Mouse (Mus musculus) hindbrain, embryonic 15.5 days (tissue): ENCODE measurements around the gene Pou2f3. TPM values are rescaled to one million over a fixed set of nuclear protein-coding genes. Genes with fewer than 3 reads are reported as not detected.

Experiments used
- ATAC-seq: fragments of 200-750 bp; cut with Nextera tagmentation; 2 replicates; pipeline ENCODE4 v1.8.0; 2017; ENCODE audit warnings: low read depth, moderate number of reproducible peaks, moderate TSS enrichment; ENCODE audit not compliant: low FRiP score
- H3K27ac ChIP-seq: fragments of 300-500 bp; sonication (generic); replicated peaks from 2 replicates; pipeline ENCODE4 v1.5.1; 2015; ENCODE audit warnings: mild to moderate bottlenecking, inconsistent platforms
- H3K27me3 ChIP-seq: fragments of 300-500 bp; sonication (generic); 2 replicates; pipeline ENCODE4 v1.6.1; 2015; ENCODE audit warnings: control low read depth, inconsistent platforms
- H3K36me3 ChIP-seq: fragments of 300-500 bp; sonication (generic); 2 replicates; pipeline ENCODE4 v1.6.1; 2015; ENCODE audit warnings: control low read depth, inconsistent platforms
- H3K4me1 ChIP-seq: fragments of 300-500 bp; sonication (generic); replicated peaks from 2 replicates; pipeline ENCODE4 v1.6.1; 2015; ENCODE audit warnings: control low read depth, inconsistent platforms
- H3K4me2 ChIP-seq: fragments of 300-500 bp; sonication (generic); 2 replicates; pipeline ENCODE4 v1.6.1; 2015; ENCODE audit warnings: moderate library complexity, mild to moderate bottlenecking, inconsistent platforms
- H3K4me3 ChIP-seq: fragments of 300-500 bp; sonication (generic); 2 replicates; pipeline ENCODE4 v1.5.1; 2015; ENCODE audit warnings: mild to moderate bottlenecking, inconsistent platforms
- H3K9ac ChIP-seq: fragments of 300-500 bp; sonication (generic); 2 replicates; pipeline ENCODE4 v1.6.1; 2015; ENCODE audit warnings: inconsistent platforms
- H3K9me3 ChIP-seq: fragments of 300-500 bp; sonication (generic); 2 replicates; pipeline ENCODE4 v1.6.1; 2016; ENCODE audit warnings: control low read depth, inconsistent platforms
- WGBS: fragments of 180-500 bp; shearing (Covaris S2); methylation state at CpG from one replicate; pipeline ENCODE4 v1.1.7; 2015; 5-methylcytosine and 5-hydroxymethylcytosine counted together
- polyA plus RNA-seq: library from polyadenylated mRNA; unstranded; fragments of >200 nt; fragmentation: Nextera tagmentation; extraction: Ambion mirVana; gene quantifications from 2 replicates; pipeline ENCODE4 v1.2.1, GENCODE M21; 2015

Pou2f3 gene
- polyA plus RNA-seq, 1 experiment from 2014 or later: 0.05 TPM

- H3K36me3 ChIP-seq: no peaks in the 10 kb centered on the region
- no peak overlapping the region for H3K27ac ChIP-seq
- H3K9ac ChIP-seq: no peak overlapping the region
- 90% methylated on average over 7 of the region's 7 CpGs for whole genome bisulfite sequencing
- H3K27me3 ChIP-seq: no peaks in the 10 kb centered on the region
- no peak for ATAC-seq
- no peak overlapping the region for H3K4me3 ChIP-seq
- no peaks in the 10 kb centered on the region; the same call in 1 of the 2 replicates for H3K4me1 ChIP-seq
- no peaks in the 10 kb centered on the region for H3K9me3 ChIP-seq
- no peak overlapping the region for H3K4me2 ChIP-seq
Observed at GRCm38 (mm10) chr9:43229962-43230361, 19.8 kb upstream of the Pou2f3 start.

- Histone ChIP-seq H3K36me3 (no peaks in the 10 kb centered on the region), H3K27ac (no peak overlapping the region), H3K4me3 (no peak overlapping the region), H3K9me3 (no peaks in the 10 kb centered on the region), H3K4me1 (no peaks in the 10 kb centered on the region; the same call in 1 of the 2 replicates), H3K4me2 (no peak overlapping the region), H3K27me3 (no peaks in the 10 kb centered on the region), H3K9ac (no peak overlapping the region)
- 91% methylated on average over 10 of the region's 10 CpGs for WGBS
- no peak for ATAC-seq
Observed at GRCm38 (mm10) chr9:43229398-43229895, 19.3 kb upstream of the Pou2f3 start.

GRCm38 (mm10) chr9:43228745-43229144 lies 18.6 kb upstream of the Pou2f3 start:
- Histone ChIP-seq H3K36me3 (no peaks in the 10 kb centered on the region), H3K4me2 (no peak overlapping the region), H3K4me1 (no peaks in the 10 kb centered on the region; the same call in 1 of the 2 replicates), H3K9me3 (no peaks in the 10 kb centered on the region), H3K4me3 (no peak overlapping the region), H3K9ac (no peak overlapping the region), H3K27me3 (no peaks in the 10 kb centered on the region), H3K27ac (no peak overlapping the region)
- WGBS: 89% methylated on average over 2 of the region's 2 CpGs
- no peak for ATAC-seq

- no peak for ATAC-seq
- Histone ChIP-seq H3K4me2 (no peak overlapping the region), H3K4me3 (no peak overlapping the region), H3K9ac (no peak overlapping the region), H3K36me3 (no peaks in the 10 kb centered on the region), H3K27me3 (no peaks in the 10 kb centered on the region), H3K9me3 (no peaks in the 10 kb centered on the region), H3K27ac (no peak overlapping the region), H3K4me1 (no peaks in the 10 kb centered on the region; the same call in 1 of the 2 replicates)
- 86% methylated on average over 8 of the region's 8 CpGs for WGBS
Observed at GRCm38 (mm10) chr9:43227626-43228025, 17.5 kb upstream of the Pou2f3 start.

GRCm38 (mm10) chr9:43226573-43227160 lies 16.5 kb upstream of the Pou2f3 start:
- Histone ChIP-seq H3K9me3 (no peaks in the 10 kb centered on the region), H3K4me1 (no peaks in the 10 kb centered on the region), H3K9ac (no peak overlapping the region), H3K4me3 (no peak overlapping the region), H3K27ac (no peak overlapping the region), H3K4me2 (no peak overlapping the region), H3K36me3 (no peaks in the 10 kb centered on the region), H3K27me3 (no peaks in the 10 kb centered on the region)
- ATAC-seq: no peak
- WGBS: 80% methylated on average over 9 of the region's 9 CpGs

- no peak overlapping the region for H3K9ac ChIP-seq
- WGBS: 43% methylated on average over 2 of the region's 2 CpGs
- no peak overlapping the region for H3K4me2 ChIP-seq
- peaks cover 3% of the 10 kb centered on the region; the same call in 1 of the 2 replicates for H3K27me3 ChIP-seq
- ATAC-seq: no peak
- no peaks in the 10 kb centered on the region for H3K9me3 ChIP-seq
- no peak overlapping the region for H3K27ac ChIP-seq
- H3K36me3 ChIP-seq: no peaks in the 10 kb centered on the region
- H3K4me1 ChIP-seq: no peaks in the 10 kb centered on the region
- H3K4me3 ChIP-seq: no peak overlapping the region
Observed at GRCm38 (mm10) chr9:43225481-43225880, 15.3 kb upstream of the Pou2f3 start.

GRCm38 (mm10) chr9:43224771-43225355 lies 14.7 kb upstream of the Pou2f3 start:
- no peak overlapping the region for H3K4me2 ChIP-seq
- no peak overlapping the region for H3K27ac ChIP-seq
- 60% methylated on average over 11 of the region's 11 CpGs for WGBS
- H3K4me3 ChIP-seq: no peak overlapping the region
- H3K9me3 ChIP-seq: no peaks in the 10 kb centered on the region
- H3K9ac ChIP-seq: no peak overlapping the region
- H3K4me1 ChIP-seq: no peaks in the 10 kb centered on the region
- no peaks in the 10 kb centered on the region for H3K36me3 ChIP-seq
- peaks cover 3% of the 10 kb centered on the region; the same call in 1 of the 2 replicates for H3K27me3 ChIP-seq
- ATAC-seq: no peak

GRCm38 (mm10) chr9:43222429-43222715 lies 12.2 kb upstream of the Pou2f3 start:
- H3K9ac ChIP-seq: no peak overlapping the region
- no peak overlapping the region for H3K4me3 ChIP-seq
- H3K4me1 ChIP-seq: no peaks in the 10 kb centered on the region
- no peak for ATAC-seq
- H3K27me3 ChIP-seq: peaks cover 3% of the 10 kb centered on the region; the same call in 1 of the 2 replicates
- H3K9me3 ChIP-seq: no peaks in the 10 kb centered on the region
- H3K36me3 ChIP-seq: no peaks in the 10 kb centered on the region
- H3K27ac ChIP-seq: no peak overlapping the region
- WGBS: 37% methylated on average over 8 of the region's 8 CpGs
- H3K4me2 ChIP-seq: no peak overlapping the region

- Histone ChIP-seq H3K27ac (no peak overlapping the region), H3K4me3 (no peak overlapping the region), H3K4me2 (no peak overlapping the region), H3K36me3 (no peaks in the 10 kb centered on the region), H3K9ac (no peak overlapping the region), H3K9me3 (no peaks in the 10 kb centered on the region), H3K27me3 (peaks cover 3% of the 10 kb centered on the region; the same call in 1 of the 2 replicates), H3K4me1 (no peaks in the 10 kb centered on the region)
- peak; percentile 72 for ATAC-seq
- 35% methylated on average over 18 of the region's 18 CpGs for WGBS
Observed at GRCm38 (mm10) chr9:43221643-43222428, 11.7 kb upstream of the Pou2f3 start.

GRCm38 (mm10) chr9:43210771-43211450 lies 742 bp upstream of the Pou2f3 start:
- Histone ChIP-seq H3K9me3 (no peaks in the 10 kb centered on the region), H3K4me3 (no peak overlapping the region), H3K4me1 (peaks cover 7% of the 10 kb centered on the region), H3K27me3 (0 out of 2 replicates have a peak, but pooled peaks cover 10% of the 10 kb centered on the region), H3K36me3 (no peaks in the 10 kb centered on the region), H3K9ac (no peak overlapping the region), H3K27ac (no peak overlapping the region), H3K4me2 (no peak overlapping the region)
- peak; percentile 54; the same call in 1 of the 2 replicates for ATAC-seq
- WGBS: 33% methylated on average over 11 of the region's 11 CpGs

GRCm38 (mm10) chr9:43206022-43206390 lies 4.2 kb downstream of the Pou2f3 start:
- ATAC-seq: peak; percentile 8; the same call in 1 of the 2 replicates
- no peaks in the 10 kb centered on the region for H3K9me3 ChIP-seq
- WGBS: 4% methylated on average over 15 of the region's 15 CpGs
- peak overlapping the region; percentile 58 for H3K4me2 ChIP-seq
- H3K27me3 ChIP-seq: peaks cover 29% of the 10 kb centered on the region
- H3K36me3 ChIP-seq: no peaks in the 10 kb centered on the region
- no peak overlapping the region for H3K27ac ChIP-seq
- peak overlapping the region; percentile 30 for H3K4me3 ChIP-seq
- H3K9ac ChIP-seq: no peak overlapping the region
- H3K4me1 ChIP-seq: peaks cover 16% of the 10 kb centered on the region
